Mouse (Mus musculus): ENCODE data around the gene Fam78b. TPM values are rescaled to one million over a fixed set of nuclear protein-coding genes. Genes with fewer than 3 reads are reported as not detected.

Fam78b gene
- polyA plus RNA-seq, 1 experiment from 2014 or later = 16.7 TPM

- Histone ChIP-seq H3K36me3 (ENCODE audit: control insufficient read depth, insufficient read depth, low read length) (no peaks in the 10 kb centered on the region), H3K27me3 (ENCODE audit: control insufficient read depth, insufficient read depth, low read length) (no peaks in the 10 kb centered on the region), H3K9ac (replicated peaks; ENCODE audit: low read length) (no peak overlapping the region), H3K27ac (replicated peaks; ENCODE audit: low read depth, low read length) (0 out of 2 replicates have a peak overlapping the region, but pooled peaks have one; percentile 37), H3K9me3 (ENCODE audit: control insufficient read depth, low read length) (no peaks in the 10 kb centered on the region), H3K4me3 (replicated peaks; ENCODE audit: low read depth, low read length) (no peak overlapping the region), H3K4me2 (ENCODE audit: low read length) (no peak overlapping the region), H3K4me1 (ENCODE audit: control insufficient read depth, insufficient read depth, low read length) (no peaks in the 10 kb centered on the region; the same call in 1 of the 2 replicates)
- 64% methylated on average over 9 of the region's 9 CpGs for WGBS
- ATAC-seq (ENCODE audit: low FRiP score, low TSS enrichment) (no peak), DNase-seq (no peak)
Measured at GRCm38 (mm10) chr1:167022001-167022424, 20.8 kb downstream of the Fam78b start.

DNA sequence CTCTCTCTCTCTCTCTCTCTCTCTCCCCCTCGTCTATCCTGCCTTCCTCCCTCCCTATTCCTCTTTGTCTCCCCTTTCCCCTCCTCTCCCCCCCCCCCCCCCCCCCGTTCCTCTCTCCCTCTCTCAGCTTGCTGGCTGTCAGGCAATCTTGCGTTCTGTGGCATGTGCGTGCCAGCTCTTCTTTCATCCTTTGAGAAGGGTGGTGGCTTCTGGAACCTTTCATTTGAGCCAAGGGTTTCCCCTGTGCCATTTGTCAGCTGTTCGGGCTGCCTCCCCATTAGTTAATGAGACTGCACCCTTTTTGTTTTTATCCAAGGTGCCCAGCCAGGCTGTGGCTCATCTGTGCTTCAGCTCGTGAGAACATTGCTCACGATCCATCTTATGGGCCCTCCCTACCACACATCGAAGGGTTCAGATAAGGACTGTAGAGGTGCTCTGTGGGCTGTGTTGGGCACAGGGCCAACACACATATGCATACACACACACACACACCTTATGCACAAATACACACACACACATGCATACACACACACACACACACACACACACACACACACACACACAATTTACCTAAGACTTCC, 21.4 kb downstream of the Fam78b start:
- 0 out of 2 replicates have a peak overlapping the region, but pooled peaks have one; percentile 26 for H3K27ac ChIP-seq (replicated peaks; ENCODE audit: low read depth, low read length)
- H3K4me3 ChIP-seq (replicated peaks; ENCODE audit: low read depth, low read length) = no peak overlapping the region
- H3K4me1 ChIP-seq (ENCODE audit: control insufficient read depth, insufficient read depth, low read length) = no peaks in the 10 kb centered on the region; the same call in 1 of the 2 replicates
- no peaks in the 10 kb centered on the region for H3K36me3 ChIP-seq (ENCODE audit: control insufficient read depth, insufficient read depth, low read length)
- DNase-seq (no peak), ATAC-seq (ENCODE audit: low FRiP score, low TSS enrichment) (no peak)
- no peaks in the 10 kb centered on the region for H3K9me3 ChIP-seq (ENCODE audit: control insufficient read depth, low read length)
- 60% methylated on average over 8 of the region's 8 CpGs for WGBS
- no peaks in the 10 kb centered on the region for H3K27me3 ChIP-seq (ENCODE audit: control insufficient read depth, insufficient read depth, low read length)
- H3K9ac ChIP-seq (replicated peaks; ENCODE audit: low read length) = no peak overlapping the region
- H3K4me2 ChIP-seq (ENCODE audit: low read length) = no peak overlapping the region

- no peak for ATAC-seq (ENCODE audit: low FRiP score, low TSS enrichment)
- no peak overlapping the region for H3K4me2 ChIP-seq (ENCODE audit: low read length)
- peaks cover 8% of the 10 kb centered on the region; the same call in 1 of the 2 replicates for H3K9me3 ChIP-seq (ENCODE audit: control insufficient read depth, low read length)
- no peak for DNase-seq
- 90% methylated on average over 11 of the region's 11 CpGs for WGBS
- H3K27me3 ChIP-seq (ENCODE audit: control insufficient read depth, insufficient read depth, low read length) = no peaks in the 10 kb centered on the region
- H3K27ac ChIP-seq (replicated peaks; ENCODE audit: low read depth, low read length) = no peak overlapping the region
- H3K4me1 ChIP-seq (ENCODE audit: control insufficient read depth, insufficient read depth, low read length) = no peaks in the 10 kb centered on the region; the same call in 1 of the 2 replicates
- H3K36me3 ChIP-seq (ENCODE audit: control insufficient read depth, insufficient read depth, low read length) = no peaks in the 10 kb centered on the region
- H3K9ac ChIP-seq (replicated peaks; ENCODE audit: low read length) = no peak overlapping the region
- H3K4me3 ChIP-seq (replicated peaks; ENCODE audit: low read depth, low read length) = no peak overlapping the region
Measured at GRCm38 (mm10) chr1:167023794-167024193, 22.6 kb downstream of the Fam78b start.

- Histone ChIP-seq H3K36me3 (ENCODE audit: control insufficient read depth, insufficient read depth, low read length) (no peaks in the 10 kb centered on the region), H3K27me3 (ENCODE audit: control insufficient read depth, insufficient read depth, low read length) (no peaks in the 10 kb centered on the region), H3K9me3 (ENCODE audit: control insufficient read depth, low read length) (peaks cover 8% of the 10 kb centered on the region; the same call in 1 of the 2 replicates), H3K4me3 (replicated peaks; ENCODE audit: low read depth, low read length) (no peak overlapping the region), H3K4me2 (ENCODE audit: low read length) (no peak overlapping the region), H3K9ac (replicated peaks; ENCODE audit: low read length) (no peak overlapping the region), H3K27ac (replicated peaks; ENCODE audit: low read depth, low read length) (no peak overlapping the region), H3K4me1 (ENCODE audit: control insufficient read depth, insufficient read depth, low read length) (no peaks in the 10 kb centered on the region; the same call in 1 of the 2 replicates)
- 83% methylated on average over 4 of the region's 4 CpGs for WGBS
- ATAC-seq (ENCODE audit: low FRiP score, low TSS enrichment) = no peak
- DNase-seq = no peak
Measured at GRCm38 (mm10) chr1:167024961-167025360, 23.7 kb downstream of the Fam78b start.

DNA sequence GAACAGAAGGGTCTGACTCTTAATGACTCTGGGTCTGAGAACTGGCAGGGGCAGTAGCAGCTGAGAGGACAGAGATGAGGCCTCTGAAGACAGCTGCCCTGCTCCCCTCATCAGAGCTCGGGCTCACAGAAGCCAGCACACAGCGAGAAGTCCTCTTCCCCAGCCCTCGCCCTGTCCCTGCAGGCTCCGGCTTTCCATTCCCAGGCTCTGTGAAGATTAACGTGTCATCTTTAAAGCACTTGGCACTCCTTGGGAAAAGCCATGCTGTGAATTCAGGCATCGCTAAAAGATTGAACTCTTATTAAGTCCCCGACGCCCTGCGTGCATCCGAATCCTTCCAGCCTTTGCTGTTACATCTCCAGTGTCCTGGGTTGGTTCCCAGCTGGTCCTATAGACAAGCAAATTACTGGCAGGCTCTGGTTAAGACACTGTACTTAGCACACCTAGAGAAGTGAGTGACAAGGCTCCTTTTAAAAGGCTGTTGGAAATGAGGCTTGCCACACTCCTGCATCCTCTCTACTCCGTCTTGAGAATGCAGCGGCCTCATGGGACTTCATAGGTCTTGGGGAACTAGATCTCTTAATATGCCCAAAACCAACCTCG, 30.9 kb downstream of the Fam78b start:
- Histone ChIP-seq H3K4me2 (ENCODE audit: low read length) (0 out of 2 replicates have a peak overlapping the region, but pooled peaks have one; percentile 10), H3K27ac (replicated peaks; ENCODE audit: low read depth, low read length) (peak overlapping the region; percentile 60), H3K27me3 (ENCODE audit: control insufficient read depth, insufficient read depth, low read length) (no peaks in the 10 kb centered on the region), H3K9ac (replicated peaks; ENCODE audit: low read length) (no peak overlapping the region), H3K9me3 (ENCODE audit: control insufficient read depth, low read length) (peaks cover 8% of the 10 kb centered on the region; the same call in 1 of the 2 replicates), H3K36me3 (ENCODE audit: control insufficient read depth, insufficient read depth, low read length) (no peaks in the 10 kb centered on the region), H3K4me1 (ENCODE audit: control insufficient read depth, insufficient read depth, low read length) (peaks cover 8% of the 10 kb centered on the region; the same call in 1 of the 2 replicates), H3K4me3 (replicated peaks; ENCODE audit: low read depth, low read length) (no peak overlapping the region)
- WGBS = 29% methylated on average over 13 of the region's 13 CpGs
- peak; percentile 58 for DNase-seq
- peak; percentile 57; the same call in 1 of the 2 replicates for ATAC-seq (ENCODE audit: low FRiP score, low TSS enrichment)

GRCm38 (mm10) chr1:167034435-167034834, 33.2 kb downstream of the Fam78b start:
- Histone ChIP-seq H3K4me2 (ENCODE audit: low read length) (no peak overlapping the region), H3K27ac (replicated peaks; ENCODE audit: low read depth, low read length) (no peak overlapping the region), H3K36me3 (ENCODE audit: control insufficient read depth, insufficient read depth, low read length) (no peaks in the 10 kb centered on the region), H3K9ac (replicated peaks; ENCODE audit: low read length) (no peak overlapping the region), H3K4me3 (replicated peaks; ENCODE audit: low read depth, low read length) (no peak overlapping the region), H3K9me3 (ENCODE audit: control insufficient read depth, low read length) (no peaks in the 10 kb centered on the region), H3K4me1 (ENCODE audit: control insufficient read depth, insufficient read depth, low read length) (peaks cover 11% of the 10 kb centered on the region; the same call in 1 of the 2 replicates), H3K27me3 (ENCODE audit: control insufficient read depth, insufficient read depth, low read length) (no peaks in the 10 kb centered on the region)
- WGBS = 83% methylated on average over 1 of the region's 1 CpGs
- DNase-seq (no peak), ATAC-seq (ENCODE audit: low FRiP score, low TSS enrichment) (no peak)

- no peak overlapping the region for H3K9ac ChIP-seq (replicated peaks; ENCODE audit: low read length)
- H3K4me3 ChIP-seq (replicated peaks; ENCODE audit: low read depth, low read length) = no peak overlapping the region
- no peak overlapping the region for H3K4me2 ChIP-seq (ENCODE audit: low read length)
- H3K27me3 ChIP-seq (ENCODE audit: control insufficient read depth, insufficient read depth, low read length) = no peaks in the 10 kb centered on the region
- 92% methylated on average over 6 of the region's 6 CpGs for whole genome bisulfite sequencing
- H3K27ac ChIP-seq (replicated peaks; ENCODE audit: low read depth, low read length) = no peak overlapping the region
- no peak for ATAC-seq (ENCODE audit: low FRiP score, low TSS enrichment)
- DNase-seq = no peak
- H3K9me3 ChIP-seq (ENCODE audit: control insufficient read depth, low read length) = peaks cover 6% of the 10 kb centered on the region
- H3K36me3 ChIP-seq (ENCODE audit: control insufficient read depth, insufficient read depth, low read length) = no peaks in the 10 kb centered on the region
- peaks cover 18% of the 10 kb centered on the region for H3K4me1 ChIP-seq (ENCODE audit: control insufficient read depth, insufficient read depth, low read length)
Measured at GRCm38 (mm10) chr1:167042558-167042957, 41.3 kb downstream of the Fam78b start.

DNA sequence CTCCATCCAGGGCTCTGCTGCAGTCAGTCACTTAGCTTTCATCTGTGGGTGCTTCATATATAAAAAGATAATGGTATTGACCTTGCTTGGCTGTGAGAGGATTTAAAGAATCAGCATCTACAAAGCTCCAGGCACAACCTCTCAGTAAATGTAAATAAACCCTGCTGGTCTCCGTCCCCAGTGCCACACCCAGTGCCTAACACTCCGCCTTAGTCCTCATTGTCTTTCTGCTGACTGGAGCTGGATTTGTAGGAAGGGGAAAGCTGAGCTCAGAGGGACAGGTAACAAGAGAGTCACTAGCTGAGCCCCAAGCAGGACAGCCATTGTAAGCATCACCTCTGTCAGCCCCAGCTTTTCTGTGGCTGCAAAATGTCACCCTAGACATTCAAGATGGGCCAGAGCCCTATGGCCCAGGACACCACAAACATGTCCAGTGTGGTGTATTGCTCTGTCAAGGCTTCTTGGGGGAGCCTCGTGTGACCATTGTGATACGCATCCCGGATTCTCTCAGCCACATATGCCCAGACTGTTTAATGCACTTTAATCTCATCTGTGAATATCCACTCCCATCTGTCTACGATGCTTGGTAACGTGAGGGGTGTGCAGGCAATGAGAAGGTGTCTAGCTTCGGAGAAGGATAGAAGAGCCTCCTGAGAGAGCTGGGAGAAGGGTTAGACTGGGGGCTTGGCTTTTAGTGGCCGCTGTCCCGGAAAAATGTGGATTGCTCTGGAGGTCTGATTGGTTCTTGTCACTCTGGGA, 45.1 kb downstream of the Fam78b start:
- no peak for DNase-seq
- H3K4me3 ChIP-seq (replicated peaks; ENCODE audit: low read depth, low read length) = no peak overlapping the region
- H3K9ac ChIP-seq (replicated peaks; ENCODE audit: low read length) = no peak overlapping the region; the same call in 1 of the 2 replicates
- no peak overlapping the region for H3K4me2 ChIP-seq (ENCODE audit: low read length)
- no peaks in the 10 kb centered on the region for H3K27me3 ChIP-seq (ENCODE audit: control insufficient read depth, insufficient read depth, low read length)
- H3K36me3 ChIP-seq (ENCODE audit: control insufficient read depth, insufficient read depth, low read length) = no peaks in the 10 kb centered on the region
- H3K9me3 ChIP-seq (ENCODE audit: control insufficient read depth, low read length) = peaks cover 5% of the 10 kb centered on the region
- 0 out of 2 replicates have a peak overlapping the region, but pooled peaks have one; percentile 9 for H3K27ac ChIP-seq (replicated peaks; ENCODE audit: low read depth, low read length)
- WGBS = 48% methylated on average over 10 of the region's 10 CpGs
- no peak; the same call in 1 of the 2 replicates for ATAC-seq (ENCODE audit: low FRiP score, low TSS enrichment)
- peaks cover 22% of the 10 kb centered on the region for H3K4me1 ChIP-seq (ENCODE audit: control insufficient read depth, insufficient read depth, low read length)

Data from midbrain, embryonic 14.5 days (tissue).